Mouse (Mus musculus) adrenal gland, adult 18-20 months (tissue): Measurements from ENCODE around the gene Plagl1. TPM values are rescaled to one million over a fixed set of nuclear protein-coding genes. Genes with fewer than 3 reads are reported as not detected.
A peak's percentile ranks its signal among the peaks of the same experiment; 100 is the strongest.
"Not testable (repeated sequence)": the region's sequence is repeated elsewhere in the genome, so short reads cannot be mapped to it uniquely, and the experiment has no call there.

Experiments used
- DNase-seq, 2 experiments: peaks; one replicate each; pipeline ENCODE4 v3.0.0; 2021 to 2022; ENCODE audit warnings: low spot score in 2 of 2
- long read RNA-seq, 2 experiments: library from polyadenylated mRNA; stranded (forward); transcript quantifications; one replicate each; pipeline ENCODE4 v2.0.0; 2021
- total RNA-seq, 2 experiments: library from RNA; stranded (reverse); gene quantifications; 1 replicate in 1 of 2; 2 replicates in 1 of 2; pipeline ENCODE4 v1.2.3; 2021

Plagl1 gene
- total RNA-seq: 10 to 100 TPM in 1 of 2 experiments, 1 to 10 TPM in 1; 7.5 to 11.8 TPM
- long read RNA-seq, experiment 1: 0 reads
- long read RNA-seq, experiment 2: 0 reads

DNA sequence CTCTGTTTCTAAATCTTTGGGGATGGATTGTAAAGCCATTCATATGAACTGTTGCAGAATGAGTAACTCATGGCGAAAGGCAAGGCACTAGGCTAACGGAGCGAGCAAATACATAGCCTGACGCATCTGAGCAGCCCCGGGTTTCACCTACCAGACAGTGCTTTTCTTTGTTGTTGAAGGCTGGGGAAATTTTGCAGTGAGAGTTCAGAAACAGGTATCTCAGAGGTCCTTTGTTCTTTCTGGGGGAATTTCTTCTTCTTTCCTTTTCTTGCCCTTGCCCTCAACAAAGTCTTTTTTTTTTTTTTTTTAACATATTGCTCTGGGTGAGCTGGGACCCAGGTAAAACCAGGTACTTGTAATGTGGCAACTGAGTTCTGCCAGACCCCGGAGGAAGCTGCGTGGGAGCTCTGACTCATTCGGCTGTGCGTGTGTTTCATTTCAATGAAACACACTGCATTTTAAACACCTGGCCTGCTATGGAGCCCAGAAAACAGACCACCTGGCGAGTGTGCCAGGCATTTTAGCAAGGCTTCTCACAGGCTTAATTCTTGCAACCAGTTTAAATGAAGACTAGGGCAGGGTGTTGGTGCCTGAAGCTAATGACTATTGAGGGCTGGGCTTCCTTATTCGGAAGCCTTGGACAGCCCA, at the start of gene Plagl1:
Gene Plagl1, plus strand, starts transcription at position 484 of the 648 bp plus-strand sequence.
- DNase-seq: no peak

DNA sequence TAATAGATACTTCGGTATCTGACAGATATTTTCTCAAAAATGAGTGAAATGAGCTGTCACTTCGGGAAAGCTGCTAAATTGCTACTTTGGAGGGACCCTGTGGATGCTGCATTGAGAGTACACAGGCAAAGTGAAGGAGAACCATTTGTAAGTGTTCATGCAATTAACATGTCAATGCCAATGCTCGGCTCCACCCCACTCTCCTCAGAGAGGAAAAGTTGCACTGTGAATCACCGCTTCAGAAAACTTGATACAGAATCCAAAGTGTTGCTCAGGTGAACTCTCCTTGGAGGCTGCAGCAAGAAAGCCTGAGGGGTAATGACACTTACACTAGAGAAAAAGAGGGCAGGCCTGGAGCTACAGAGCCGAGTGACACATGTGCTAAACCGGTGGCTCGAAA, 46.3 kb upstream of the Plagl1 start:
- no peak for DNase-seq

DNA sequence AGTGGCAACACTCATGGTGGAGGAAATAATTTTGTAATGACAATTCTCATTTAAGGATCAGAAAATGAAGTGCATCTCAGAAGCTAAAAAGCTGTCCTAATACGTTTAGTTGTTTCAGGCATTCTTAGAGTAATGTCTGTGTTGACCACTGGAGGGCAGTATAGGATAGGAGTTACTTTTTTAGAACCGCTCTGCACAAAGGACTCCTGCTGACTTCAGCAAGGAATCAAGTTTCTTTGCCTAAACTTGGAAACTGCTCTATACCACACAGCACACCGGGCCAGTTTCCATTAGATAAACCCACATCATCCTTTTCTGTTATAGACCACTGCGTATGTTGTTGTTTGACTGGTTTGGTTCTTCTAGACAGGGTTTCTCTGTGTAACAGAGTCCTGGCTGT, 43.7 kb upstream of the Plagl1 start:
- DNase-seq: peak in 1 of 2 experiments; percentile 36

DNA sequence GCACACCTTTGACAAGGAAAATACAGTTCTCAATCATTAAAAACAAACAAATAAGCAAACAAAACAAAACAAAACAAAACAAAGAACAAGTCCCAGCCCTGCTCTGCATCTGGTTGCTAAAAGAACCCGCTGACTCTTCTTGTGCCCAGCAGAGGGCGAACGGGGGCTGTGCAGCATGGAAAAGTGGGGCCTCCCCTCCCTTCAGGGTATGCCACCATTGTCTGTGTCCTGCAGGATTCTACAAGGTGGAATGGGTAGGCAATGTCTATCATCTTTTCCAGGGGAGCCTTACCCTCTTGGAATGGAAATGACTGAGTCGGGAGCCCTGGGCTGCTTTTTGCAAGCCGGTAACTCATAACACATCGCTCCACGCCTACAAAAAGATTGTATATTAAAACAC, 41.8 kb upstream of the Plagl1 start:
- no peak for DNase-seq

DNA sequence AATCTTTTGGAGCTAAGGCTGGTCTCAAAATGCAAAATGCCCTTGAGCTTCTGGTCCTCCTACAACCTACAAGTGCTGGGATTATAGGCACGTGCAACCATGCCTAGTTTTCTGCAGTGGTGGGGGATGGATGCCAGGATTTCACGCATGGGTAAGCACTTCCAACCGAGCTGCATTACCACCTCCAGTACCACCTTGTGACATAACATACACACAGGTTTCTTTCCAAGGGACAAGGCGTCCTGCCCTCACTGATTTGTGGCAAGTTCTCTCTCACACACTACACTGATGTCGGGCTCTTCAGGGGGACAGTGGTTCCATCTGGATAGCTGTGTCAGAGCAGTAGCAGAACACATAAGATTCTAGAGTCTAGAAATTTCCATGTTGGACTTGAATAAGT, 41.3 kb upstream of the Plagl1 start:
- DNase-seq: no peak

DNA sequence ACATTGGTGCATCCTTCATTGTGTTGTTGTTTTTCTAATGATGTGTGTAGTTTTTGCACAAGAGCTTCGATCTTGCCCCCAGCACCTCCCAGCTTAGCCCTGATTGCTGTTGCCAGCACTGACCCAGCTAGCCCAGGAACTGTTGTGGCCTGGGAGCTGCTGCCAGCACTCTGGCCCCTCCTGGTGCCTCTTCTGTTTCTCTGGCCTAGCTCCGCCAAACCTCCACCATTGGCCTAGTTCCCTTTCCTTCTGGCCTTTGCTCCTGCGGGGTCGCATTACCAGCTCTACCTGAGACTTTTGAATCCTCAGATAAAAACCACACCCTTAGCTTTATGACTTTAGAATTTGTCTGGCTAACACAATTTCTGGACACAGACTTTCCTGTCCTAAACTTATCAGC, 38.2 kb upstream of the Plagl1 start:
- DNase-seq: no peak

DNA sequence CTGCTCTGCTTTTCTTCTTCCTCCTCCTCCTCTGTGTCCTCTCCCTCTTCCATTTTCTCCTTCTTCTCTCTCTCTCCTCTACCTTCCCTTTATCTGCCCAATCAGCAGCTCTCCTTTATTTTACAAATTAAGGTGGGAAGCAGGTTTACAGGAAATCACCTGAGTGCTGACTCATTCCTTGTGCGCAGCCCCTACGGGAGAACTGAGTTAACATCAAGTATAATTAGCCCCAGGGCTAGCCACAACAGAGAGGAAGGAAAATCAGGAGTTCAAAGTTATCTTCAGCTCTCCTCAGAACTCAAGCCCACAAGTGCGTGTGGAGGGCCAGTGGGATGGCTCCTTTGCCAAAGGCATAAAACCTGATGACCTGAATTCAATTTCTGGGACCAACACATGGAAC, 36.3 kb upstream of the Plagl1 start:
- not testable (repeated sequence) for DNase-seq

DNA sequence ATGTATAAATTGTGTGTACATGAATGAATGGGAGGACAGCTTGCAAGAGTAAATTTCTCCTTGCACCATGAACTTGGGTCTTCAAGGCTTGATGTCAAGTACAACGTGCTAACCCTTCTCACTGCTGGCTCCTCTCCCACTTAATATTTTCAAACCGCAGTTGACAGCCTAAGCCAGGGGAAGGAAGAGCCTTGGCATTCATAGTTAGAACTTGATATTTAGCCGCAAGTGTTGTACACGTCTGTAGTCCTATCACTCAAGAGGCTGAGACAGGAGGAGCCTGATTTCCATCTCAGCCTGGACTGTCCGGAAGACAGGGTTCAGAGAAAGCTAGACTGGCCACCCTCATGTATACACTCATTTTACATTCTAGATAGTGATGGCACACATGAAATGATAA, 32.6 kb upstream of the Plagl1 start:
- DNase-seq: no peak

DNA sequence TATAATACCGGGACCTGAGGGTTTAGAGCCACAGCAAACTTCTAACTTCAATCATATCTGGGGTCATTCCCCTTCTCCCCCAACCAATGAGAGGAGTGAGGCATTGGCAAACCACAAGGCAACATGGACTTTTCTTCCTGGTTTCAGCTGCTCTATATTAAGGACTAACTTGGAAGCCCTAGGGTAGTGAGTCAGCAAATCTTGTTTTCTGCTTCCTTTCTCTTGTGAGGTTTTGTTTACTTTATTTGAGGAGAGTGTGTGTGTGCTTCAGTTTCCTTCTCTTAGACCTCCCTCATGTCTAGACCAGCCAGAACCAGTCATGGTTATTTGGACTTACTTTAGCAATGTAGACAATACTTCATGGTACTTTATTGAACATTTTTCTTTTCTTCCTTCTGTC, 32.1 kb upstream of the Plagl1 start:
- no peak for DNase-seq

DNA sequence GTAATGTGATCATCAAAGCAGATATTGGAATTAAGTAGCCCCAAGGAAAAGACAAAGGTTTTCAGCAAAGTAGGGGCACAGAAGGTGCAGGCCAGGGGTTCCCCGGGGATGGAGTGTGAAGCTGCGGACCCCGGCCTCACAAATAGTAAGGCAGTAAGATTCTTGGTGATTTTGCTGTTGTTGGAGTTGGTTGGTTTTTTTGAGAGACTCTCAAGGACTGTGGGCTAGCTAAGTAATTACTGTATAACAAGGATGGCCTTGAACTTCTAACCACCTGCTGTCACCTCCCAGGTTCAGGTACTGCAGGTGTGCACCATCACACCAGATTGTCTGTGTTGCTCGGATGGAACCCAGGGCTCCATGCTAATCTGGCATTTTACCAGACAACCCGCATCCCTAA, 30.9 kb upstream of the Plagl1 start:
- DNase-seq: no peak

DNA sequence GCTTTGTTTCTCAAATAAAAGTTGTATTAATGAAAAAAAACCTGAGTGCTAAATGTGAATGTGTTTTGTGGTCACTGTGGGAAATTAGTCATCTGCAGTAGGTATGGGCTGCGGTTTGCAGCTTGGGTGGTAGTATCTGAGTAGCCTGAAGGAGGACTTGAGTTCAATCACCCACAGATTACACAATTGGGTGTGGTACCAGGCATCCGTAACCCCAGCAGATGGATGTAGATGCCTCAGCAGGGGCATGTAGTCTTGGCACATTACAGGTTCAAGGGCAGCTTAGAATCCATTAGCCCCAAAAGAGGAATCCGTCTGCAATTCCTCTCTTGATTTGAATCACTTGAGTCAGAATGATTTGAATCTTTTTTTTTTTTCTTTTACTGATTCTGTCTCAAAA, 25.0 kb upstream of the Plagl1 start:
- no peak for DNase-seq

DNA sequence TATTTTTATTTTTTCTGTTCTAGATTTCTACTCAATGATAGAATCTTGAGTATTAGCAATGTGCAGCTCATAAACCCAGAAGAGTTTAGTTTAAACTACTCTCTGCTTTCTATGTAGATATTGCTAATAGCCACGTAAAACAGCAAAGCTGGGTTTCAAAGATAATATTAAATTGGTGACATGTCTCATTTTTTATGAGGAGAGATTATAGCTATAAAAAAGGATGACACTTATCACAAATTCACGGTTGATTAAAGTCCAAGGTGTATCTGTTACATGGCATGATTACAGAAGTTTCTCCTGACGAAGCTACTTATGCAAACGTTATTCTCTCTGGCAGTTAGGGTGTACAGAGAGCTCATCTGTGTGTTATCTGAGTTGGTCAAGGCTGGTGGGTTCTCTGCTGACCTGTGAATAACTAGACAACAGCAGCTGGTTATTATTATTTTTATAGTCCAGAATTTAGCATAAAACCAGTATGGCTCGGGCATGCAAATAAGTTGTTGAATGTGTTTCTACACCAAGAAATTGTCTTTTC, 20.6 kb upstream of the Plagl1 start:
- no peak for DNase-seq

DNA sequence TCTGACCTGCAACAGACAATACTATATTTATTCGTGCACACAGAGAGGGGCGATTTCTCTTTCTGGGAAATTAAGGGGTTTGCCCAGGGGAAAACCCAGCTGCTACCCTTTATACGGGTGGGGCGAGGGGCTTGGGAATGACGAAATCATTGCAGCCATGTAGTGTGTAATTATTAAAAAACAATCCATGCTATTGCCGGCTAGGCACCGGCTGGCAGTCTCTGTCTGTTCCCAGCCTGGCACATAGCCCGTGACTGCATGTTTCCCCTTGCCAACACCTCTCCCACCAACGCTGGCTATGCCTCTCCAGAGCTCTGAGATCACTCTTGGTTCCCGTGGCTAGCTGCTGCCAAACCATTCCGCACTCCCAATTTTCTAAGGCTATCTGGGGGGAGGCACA, 15.6 kb upstream of the Plagl1 start:
- no peak for DNase-seq

DNA sequence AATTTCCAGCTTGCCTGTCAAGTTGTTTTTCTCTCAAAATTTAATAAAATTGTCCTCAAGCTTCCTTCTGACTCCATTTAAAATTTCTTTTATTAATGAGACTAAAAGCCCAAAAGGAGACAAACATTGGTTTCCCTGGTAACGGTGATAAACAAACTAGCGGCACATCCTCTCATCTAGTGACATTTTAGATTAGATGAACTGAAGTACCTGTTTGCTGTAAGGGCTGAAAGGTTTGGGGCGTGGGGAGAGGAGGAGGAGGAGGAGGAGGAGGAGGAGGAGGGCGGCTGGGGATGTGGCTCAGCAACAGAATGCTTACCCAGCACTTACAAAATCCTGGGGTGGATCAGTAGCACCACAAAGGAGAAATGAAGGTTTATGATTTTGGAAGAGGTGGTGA, 12.5 kb upstream of the Plagl1 start:
- no peak for DNase-seq

DNA sequence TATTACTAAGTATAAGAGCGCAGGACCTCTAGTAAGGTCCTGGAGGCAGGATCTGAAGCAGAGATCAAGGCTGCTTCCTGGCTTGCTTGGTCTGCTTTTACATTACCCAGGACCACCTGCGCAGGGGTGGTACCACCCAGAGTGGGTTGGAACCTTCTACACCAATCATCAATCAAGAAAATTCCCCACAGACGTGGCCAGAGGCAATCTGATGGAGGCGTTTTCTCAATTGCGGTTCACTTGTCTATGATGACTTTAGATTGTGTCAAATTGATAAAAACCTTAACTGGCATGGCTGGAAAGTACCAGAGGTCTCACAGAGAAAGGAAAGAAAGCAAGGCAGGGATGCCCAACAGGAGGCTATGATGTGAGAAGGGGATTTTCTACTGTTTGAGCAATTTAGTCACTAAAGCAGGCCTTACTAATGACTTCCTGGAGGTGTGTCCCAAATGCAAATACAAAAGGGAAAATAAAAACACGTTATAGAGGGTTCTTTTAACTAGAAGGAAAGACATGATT, 3.4 kb upstream of the Plagl1 start:
- DNase-seq: no peak

DNA sequence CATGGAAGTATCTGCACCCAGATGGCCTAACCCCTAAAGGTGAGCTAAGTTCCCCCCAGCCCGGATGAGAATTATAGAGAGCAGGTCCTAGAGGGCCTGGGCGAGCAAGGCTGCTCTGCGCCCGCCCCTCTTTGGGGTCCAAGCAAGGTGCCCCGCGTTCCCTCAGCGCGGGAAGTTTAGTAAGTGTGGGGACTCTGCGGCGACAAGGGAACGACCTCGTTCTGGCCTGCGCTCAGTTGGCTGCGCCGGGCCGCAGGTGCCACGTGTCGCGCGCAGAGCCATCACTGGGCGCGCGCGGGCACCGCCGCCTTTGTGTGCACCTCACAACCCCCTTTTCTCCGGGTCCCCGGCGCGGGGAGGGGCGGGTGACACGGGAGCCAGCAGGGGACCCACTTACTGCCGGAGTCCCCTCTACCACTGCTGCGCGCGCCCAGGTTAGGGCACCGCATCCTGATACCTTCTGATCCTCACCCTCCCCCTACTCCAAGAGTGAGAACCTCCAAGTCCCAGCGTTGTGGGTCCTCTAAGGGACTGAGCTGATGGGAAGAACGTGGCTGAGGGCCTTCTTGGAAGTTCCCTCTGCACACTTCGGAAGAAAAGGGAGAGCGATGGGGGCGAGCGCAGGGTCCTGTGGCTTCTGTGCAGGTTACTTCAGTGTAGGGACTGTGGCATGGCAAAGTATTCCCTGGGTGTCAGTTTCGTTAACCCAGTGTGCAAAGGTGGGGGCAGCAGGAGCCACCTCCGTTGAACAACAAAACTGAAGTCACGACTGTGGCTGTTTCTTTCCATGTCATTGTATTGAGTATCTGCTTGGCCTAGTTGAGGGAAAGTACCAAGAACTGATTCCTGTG, 742 bp downstream of the Plagl1 start:
- no peak for DNase-seq

DNA sequence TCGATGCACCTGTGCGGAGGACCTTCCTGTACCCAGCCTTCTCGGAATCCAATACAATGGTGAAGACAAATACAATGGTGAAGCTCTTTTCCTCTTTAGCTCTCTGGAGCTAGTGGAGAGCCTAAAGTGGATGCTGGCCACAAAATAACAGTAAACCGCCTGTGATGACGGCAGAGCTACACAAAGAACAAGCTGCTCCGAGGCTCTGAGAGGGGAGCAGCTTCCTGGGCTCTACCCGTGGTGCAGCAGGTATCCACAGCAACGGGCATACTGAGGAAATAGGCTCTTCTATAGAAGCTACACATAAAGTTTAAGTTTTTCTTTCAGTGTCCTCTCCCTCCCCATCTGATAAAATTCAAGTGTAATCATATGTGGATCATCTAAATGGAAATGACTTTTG, 2.1 kb downstream of the Plagl1 start:
- no peak for DNase-seq

DNA sequence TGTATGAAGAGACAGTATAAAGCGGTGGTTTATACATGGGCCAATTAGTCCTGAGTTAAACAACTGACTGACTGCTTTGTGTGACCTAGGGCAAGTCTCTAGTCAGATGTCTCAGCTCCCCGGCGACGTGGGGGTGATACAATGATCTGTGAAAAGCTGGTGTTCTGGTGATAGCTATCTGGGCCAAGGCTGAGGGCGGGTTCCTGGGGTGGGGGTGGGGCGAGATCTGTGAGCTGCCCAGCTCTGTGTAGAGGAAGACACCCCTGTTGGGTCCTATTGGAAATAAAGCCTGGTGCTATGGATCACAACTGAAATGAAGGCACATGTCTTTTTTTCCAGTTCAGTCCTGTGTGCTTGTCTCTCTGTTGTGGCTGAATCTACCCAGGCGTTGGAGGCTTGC, 3.2 kb downstream of the Plagl1 start:
- no peak for DNase-seq

DNA sequence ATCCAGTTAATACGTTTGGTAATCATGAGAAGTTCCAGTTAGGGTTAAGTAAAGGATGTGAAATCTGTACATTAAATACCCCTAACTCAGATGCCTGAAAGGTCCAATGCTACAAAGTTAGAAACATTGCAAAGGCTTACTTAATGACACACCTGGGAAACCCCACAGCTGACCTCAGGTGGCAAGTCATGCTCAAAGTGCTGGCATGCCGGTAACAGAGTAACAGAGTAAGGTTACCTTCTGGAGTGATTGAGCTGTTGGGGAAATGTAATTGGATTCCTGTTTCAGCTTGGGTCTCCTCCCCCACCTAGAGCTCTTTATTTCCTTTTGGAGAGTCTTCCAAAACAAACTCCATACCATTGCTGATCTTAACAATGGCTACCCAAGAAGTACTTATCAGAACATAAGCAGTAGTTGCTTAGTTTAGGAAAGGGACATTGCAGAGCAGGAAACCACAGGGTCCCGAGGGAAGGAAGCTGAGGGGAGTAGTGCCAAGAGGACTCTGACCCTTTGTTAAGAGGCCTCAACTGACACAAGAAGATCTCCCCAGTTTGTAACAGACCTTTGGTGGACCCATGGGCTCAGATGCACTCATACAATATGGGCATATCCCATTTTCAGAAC, 4.9 kb downstream of the Plagl1 start:
- no peak for DNase-seq

DNA sequence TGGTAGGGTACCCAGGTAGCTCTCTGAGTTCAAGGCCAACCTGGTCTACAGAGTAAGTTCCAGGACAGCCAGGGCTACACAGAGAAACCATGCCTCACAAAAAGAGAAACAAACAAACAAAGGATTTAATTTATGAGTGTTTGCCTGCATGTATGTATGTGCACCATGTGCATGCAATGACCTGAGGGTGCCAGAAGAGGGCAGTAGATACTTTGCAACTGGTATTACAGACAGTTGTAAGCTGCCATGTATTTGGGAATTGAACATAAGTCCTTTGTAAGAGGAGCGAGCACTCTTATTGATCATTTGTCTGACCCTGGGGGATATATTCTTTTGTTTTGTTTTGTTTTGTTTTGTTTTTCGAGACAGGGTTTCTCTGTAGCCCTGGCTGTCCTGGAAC, 10.7 kb downstream of the Plagl1 start:
- DNase-seq: no peak

DNA sequence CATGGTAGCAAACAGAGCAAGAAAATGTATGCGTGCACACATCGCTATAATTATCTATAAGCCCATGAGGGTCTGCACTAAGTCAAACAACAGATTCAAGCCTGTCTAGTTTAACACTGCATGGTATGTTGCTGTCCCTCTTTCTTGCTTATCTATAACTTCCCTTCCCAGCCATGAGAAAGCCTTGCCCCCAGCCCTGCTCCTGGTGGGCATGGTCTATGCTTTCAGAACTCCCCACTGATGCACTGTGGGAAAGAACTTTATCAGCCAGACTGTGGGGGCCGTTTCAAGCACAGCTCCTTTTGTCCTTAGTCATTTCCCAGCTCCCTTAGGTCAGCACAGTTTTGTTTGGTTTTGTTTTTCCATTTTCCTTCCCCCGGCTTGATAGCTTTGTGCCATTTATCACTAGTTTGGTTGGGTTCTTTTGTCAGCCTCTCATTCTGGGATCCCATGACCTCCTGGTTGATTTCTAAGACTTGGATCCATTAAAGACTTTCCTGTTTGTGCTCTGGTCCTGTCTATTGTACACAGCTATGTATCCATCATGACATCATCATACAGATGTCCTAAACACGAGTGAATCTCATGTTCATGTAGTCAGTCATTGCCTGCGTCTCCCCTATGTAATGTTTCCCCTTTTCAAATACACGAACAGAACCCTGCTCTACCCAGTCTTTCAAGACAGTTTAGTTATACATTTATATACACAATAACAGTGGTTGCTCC, 16.7 kb downstream of the Plagl1 start:
- no peak for DNase-seq
